Mouse (Mus musculus) MEL (cell line): ENCODE measurements around the gene Pnldc1. TPM values are rescaled to one million over a fixed set of nuclear protein-coding genes. Genes with fewer than 3 reads are reported as not detected.

Experiments
- DNase-seq: peaks from one replicate; pipeline ENCODE4 v3.0.0; 2011; ENCODE audit warnings: low read depth, low spot score
- H3K27ac ChIP-seq: 2 replicates; pipeline ENCODE4 v1.5.1; 2012; ENCODE audit warnings: low read depth, mild to moderate bottlenecking, control low read depth, low read length, moderate library complexity; ENCODE audit not compliant: control insufficient read depth
- H3K27me3 ChIP-seq, 2 experiments: fragments of 150-350 bp in 1 of 2; sonication (generic) in 1 of 2; 2 replicates each; pipeline ENCODE4 v1.6.1; 2012; ENCODE audit warnings: low read length in 2 of 2, mild to moderate bottlenecking in 2 of 2, improper control_type of control experiment in 1 of 2, moderate library complexity in 1 of 2; ENCODE audit not compliant: insufficient read depth in 2 of 2, control insufficient read depth in 1 of 2
- H3K36me3 ChIP-seq, 2 experiments: 2 replicates each; pipeline ENCODE4 v1.6.1; 2012 to 2014; ENCODE audit warnings: low read length in 2 of 2, improper control_type of control experiment in 1 of 2, inconsistent platforms in 1 of 2, mild to moderate bottlenecking in 1 of 2; ENCODE audit not compliant: insufficient read depth in 2 of 2, control insufficient read depth in 1 of 2
- H3K4me1 ChIP-seq, 2 experiments: fragments of 150-350 bp in 1 of 2; sonication (generic) in 1 of 2; 2 replicates each; pipeline ENCODE4 v1.6.1; 2012; ENCODE audit warnings: low read length in 2 of 2, improper control_type of control experiment in 1 of 2, mild to moderate bottlenecking in 1 of 2; ENCODE audit not compliant: insufficient read depth in 2 of 2, control insufficient read depth in 1 of 2
- H3K4me3 ChIP-seq, 2 experiments: fragments of 150-350 bp in 1 of 2; sonication (generic) in 1 of 2; 2 replicates each; pipeline ENCODE4 v1.5.1; 2012; ENCODE audit warnings: low read depth in 2 of 2, low read length in 2 of 2, mild to moderate bottlenecking in 2 of 2, moderate library complexity in 2 of 2, control low read depth in 1 of 2, improper control_type of control experiment in 1 of 2; ENCODE audit not compliant: control insufficient read depth in 1 of 2, insufficient read depth in 1 of 2
- H3K79me2 ChIP-seq: 2 replicates; pipeline ENCODE4 v1.6.1; 2012; ENCODE audit warnings: mild to moderate bottlenecking, low read length, moderate library complexity; ENCODE audit not compliant: control insufficient read depth, poor library complexity, insufficient read depth
- H3K9ac ChIP-seq: 2 replicates; pipeline ENCODE4 v1.6.1; 2012; ENCODE audit warnings: low read depth, mild to moderate bottlenecking, control low read depth, low read length, moderate library complexity; ENCODE audit not compliant: control insufficient read depth, poor library complexity, severe bottlenecking
- H3K9me3 ChIP-seq: fragments of 150-350 bp; sonication (generic); replicated peaks from 2 replicates; pipeline ENCODE4 v1.6.1; 2012; ENCODE audit warnings: mild to moderate bottlenecking, low read length, improper control_type of control experiment, moderate library complexity; ENCODE audit not compliant: insufficient read depth
- CHD1 ChIP-seq: IDR thresholded peaks from 2 replicates; pipeline ENCODE4 v1.6.1; 2012; ENCODE audit warnings: low read depth, mild to moderate bottlenecking, inconsistent platforms, low read length, improper control_type of control experiment
- CHD2 ChIP-seq: IDR thresholded peaks from 2 replicates; pipeline ENCODE4 v1.6.1; 2011; ENCODE audit warnings: low read length, improper control_type of control experiment
- CTCF ChIP-seq, 3 experiments: IDR thresholded peaks in 2 of 3; conservative IDR thresholded peaks in 1 of 3; 2 replicates each; pipeline ENCODE4 v1.5.1; 2011 to 2012; ENCODE audit warnings: low read length in 3 of 3, low read depth in 2 of 3, mild to moderate bottlenecking in 2 of 3, improper control_type of control experiment in 1 of 3, inconsistent platforms in 1 of 3, mixed read lengths in 1 of 3, moderate library complexity in 1 of 3; ENCODE audit not compliant: control insufficient read depth in 1 of 3, insufficient read depth in 1 of 3, poor library complexity in 1 of 3, severe bottlenecking in 1 of 3
- E2F4 ChIP-seq: IDR thresholded peaks from 2 replicates; pipeline ENCODE4 v1.6.1; 2011; ENCODE audit warnings: low read depth, low read length, improper control_type of control experiment, borderline replicate concordance
- GABPA ChIP-seq: IDR thresholded peaks from 2 replicates; pipeline ENCODE4 v1.6.1; 2012; ENCODE audit warnings: low read depth, mild to moderate bottlenecking, inconsistent platforms, low read length, improper control_type of control experiment, moderate library complexity
- GATA1 ChIP-seq: IDR thresholded peaks from 2 replicates; pipeline ENCODE4 v1.6.1; 2011; ENCODE audit warnings: low read depth, low read length, improper control_type of control experiment
- HCFC1 ChIP-seq: IDR thresholded peaks from 2 replicates; pipeline ENCODE4 v1.6.1; 2012; ENCODE audit warnings: low read depth, mild to moderate bottlenecking, inconsistent platforms, low read length, improper control_type of control experiment, moderate library complexity
- JUND ChIP-seq: IDR thresholded peaks from 2 replicates; pipeline ENCODE4 v1.6.1; 2011; ENCODE audit warnings: low read depth, mild to moderate bottlenecking, improper control_type of control experiment, low read length
- KAT2A ChIP-seq: conservative IDR thresholded peaks from 2 replicates; pipeline ENCODE4 v1.6.1; 2012; ENCODE audit warnings: low read depth, low read length, improper control_type of control experiment, inconsistent platforms
- MAX ChIP-seq: IDR thresholded peaks from 2 replicates; pipeline ENCODE4 v1.6.1; 2011; ENCODE audit warnings: low read length, improper control_type of control experiment
- MAZ ChIP-seq: IDR thresholded peaks from 2 replicates; pipeline ENCODE4 v1.6.1; 2012; ENCODE audit warnings: low read depth, mild to moderate bottlenecking, inconsistent platforms, low read length, improper control_type of control experiment
- MEF2A ChIP-seq: IDR thresholded peaks from 2 replicates; pipeline ENCODE4 v1.6.1; 2014; ENCODE audit warnings: low read depth, mild to moderate bottlenecking, inconsistent platforms, low read length, improper control_type of control experiment; ENCODE audit not compliant: poor library complexity, insufficient replicate concordance, severe bottlenecking; ENCODE audit errors: extremely low read depth
- MYB ChIP-seq: IDR thresholded peaks from 2 replicates; pipeline ENCODE4 v1.6.1; 2011; ENCODE audit warnings: mild to moderate bottlenecking, low read depth, low read length, improper control_type of control experiment
- NELFE ChIP-seq: IDR thresholded peaks from 2 replicates; pipeline ENCODE4 v1.6.1; 2011; ENCODE audit warnings: low read depth, low read length, improper control_type of control experiment
- NRF1 ChIP-seq: IDR thresholded peaks from 2 replicates; pipeline ENCODE4 v1.6.1; 2014; ENCODE audit warnings: low read depth, mild to moderate bottlenecking, inconsistent platforms, low read length, improper control_type of control experiment, moderate library complexity; ENCODE audit not compliant: poor library complexity, insufficient read depth, severe bottlenecking
- POLR2AphosphoS2 ChIP-seq: IDR thresholded peaks from 2 replicates; pipeline ENCODE4 v1.6.1; 2011; ENCODE audit warnings: low read length, improper control_type of control experiment
- POLR2AphosphoS5 ChIP-seq: IDR thresholded peaks from 2 replicates; pipeline ENCODE4 v1.6.1; 2012; ENCODE audit warnings: low read depth, borderline replicate concordance, mild to moderate bottlenecking, inconsistent platforms, low read length, moderate library complexity, mixed read lengths
- RCOR1 ChIP-seq: IDR thresholded peaks from 2 replicates; pipeline ENCODE4 v1.6.1; 2012; ENCODE audit warnings: low read depth, mild to moderate bottlenecking, inconsistent platforms, low read length, improper control_type of control experiment
- SMC3 ChIP-seq: IDR thresholded peaks from 2 replicates; pipeline ENCODE4 v1.6.1; 2011; ENCODE audit warnings: low read depth, low read length, improper control_type of control experiment
- TAL1 ChIP-seq: IDR thresholded peaks from 2 replicates; pipeline ENCODE4 v1.6.1; 2012; ENCODE audit warnings: mild to moderate bottlenecking, inconsistent platforms, low read length, moderate library complexity, mixed read lengths
- TBP ChIP-seq: IDR thresholded peaks from 2 replicates; pipeline ENCODE4 v1.8.0; 2011; ENCODE audit warnings: low read depth, low read length, improper control_type of control experiment
- TCF12 ChIP-seq: IDR thresholded peaks from 2 replicates; pipeline ENCODE4 v1.6.1; 2014; ENCODE audit warnings: low read depth, mild to moderate bottlenecking, inconsistent platforms, low read length, improper control_type of control experiment, moderate library complexity
- ZC3H11A ChIP-seq: IDR thresholded peaks from 2 replicates; pipeline ENCODE4 v1.6.1; 2012; ENCODE audit warnings: low read depth, mild to moderate bottlenecking, inconsistent platforms, low read length, improper control_type of control experiment
- ZNF384 ChIP-seq: IDR thresholded peaks from 2 replicates; pipeline ENCODE4 v1.6.1; 2012; ENCODE audit warnings: low read depth, mild to moderate bottlenecking, inconsistent platforms, low read length, improper control_type of control experiment
- polyA plus RNA-seq, 2 experiments: library from polyadenylated mRNA; stranded (reverse) in 1 of 2; unstranded in 1 of 2; fragments of >175 nt in 1 of 2; fragments of >200 nt in 1 of 2; gene quantifications; 2 replicates each; pipeline versions ENCODE4 v1.2.1 to v1.2.4; 2012; ENCODE audit warnings: low replicate concordance in 2 of 2, low read depth in 1 of 2; ENCODE audit not compliant: insufficient read length in 2 of 2, insufficient read depth in 1 of 2, missing spikeins in 1 of 2
- total RNA-seq: library from RNA; depleted of rRNA; stranded (reverse); fragments of 300-350 nt; gene quantifications from 2 replicates; pipeline ENCODE4 v1.2.3, GENCODE M21; 2012

Gene Pnldc1
- total and polyA plus RNA-seq, 3 experiments = 0.54 to 1.1 TPM; not detected in 1

DNA sequence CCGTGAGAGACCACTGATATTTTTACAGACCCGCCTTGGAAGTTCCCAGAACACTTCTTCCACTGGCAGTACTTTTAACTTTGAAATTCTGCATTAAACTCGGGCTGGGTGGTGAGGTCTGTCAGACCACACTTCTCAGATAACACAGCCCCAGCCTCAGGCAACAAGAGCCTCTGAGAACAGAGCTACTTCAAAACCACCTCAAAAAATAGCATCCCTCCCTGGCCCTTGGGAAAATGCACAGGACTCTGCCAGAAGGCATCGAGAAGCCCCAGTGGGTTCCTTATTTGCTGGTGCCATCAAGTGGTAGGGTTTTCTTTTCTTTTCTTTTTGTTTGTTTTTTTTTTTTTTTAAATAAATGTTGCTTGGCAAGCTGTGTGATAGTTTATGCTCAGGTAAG is 41.4 kb downstream of the Pnldc1 start (continued):
- no peak for TF ChIP-seq CHD1

DNA sequence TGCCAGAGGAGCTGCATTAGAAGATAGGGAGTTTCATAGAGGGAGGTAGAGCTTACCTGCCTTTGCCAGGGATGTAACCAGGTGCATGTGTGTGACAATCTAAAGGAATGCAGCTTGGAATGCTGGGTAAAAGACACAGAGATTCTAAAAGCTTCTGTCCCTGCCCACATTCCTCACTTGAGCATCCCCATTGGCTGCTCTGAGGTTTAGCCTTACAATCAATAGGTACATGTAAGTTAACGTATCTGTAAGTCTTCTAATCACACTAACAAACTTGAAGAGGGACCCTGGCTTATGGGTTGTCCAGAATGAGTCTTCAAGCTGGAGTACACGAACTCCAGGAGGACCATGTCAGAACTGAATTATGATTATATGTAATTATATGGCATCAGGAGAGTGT is 42.0 kb downstream of the Pnldc1 start, which contains the start of gene Mas1:
Gene Mas1 (minus strand): TSS at position 101 of the 400 bp plus-strand sequence.
- Histone ChIP-seq H3K4me3 (no peak within 1 kb of the TSS), H3K79me2 (no peaks in the 10 kb centered on the region), H3K27me3 (peaks cover 0 to 2% of the 10 kb centered on the region in 2 experiments; a peak in 2 of 4 replicates), H3K4me1 (no peaks in the 10 kb centered on the region), H3K36me3 (no peaks in the 10 kb centered on the region), H3K9ac (no peak within 1 kb of the TSS), H3K27ac (no peak within 1 kb of the TSS), H3K9me3 (no peaks in the 10 kb centered on the region)
- no peak for DNase-seq
- no peak for TF ChIP-seq TAL1
- TF ChIP-seq MYB = no peak
- no peak for TF ChIP-seq MAX
- TF ChIP-seq GABPA = no peak
- no peak for TF ChIP-seq POLR2AphosphoS2
- TF ChIP-seq JUND = no peak
- TF ChIP-seq CHD2 = no peak
- TF ChIP-seq POLR2AphosphoS5 = no peak
- no peak for TF ChIP-seq CHD1
- no peak for TF ChIP-seq RCOR1
- no peak for TF ChIP-seq ZNF384
- TF ChIP-seq NRF1 = no peak
- no peak for TF ChIP-seq TBP
- TF ChIP-seq NELFE = no peak

DNA sequence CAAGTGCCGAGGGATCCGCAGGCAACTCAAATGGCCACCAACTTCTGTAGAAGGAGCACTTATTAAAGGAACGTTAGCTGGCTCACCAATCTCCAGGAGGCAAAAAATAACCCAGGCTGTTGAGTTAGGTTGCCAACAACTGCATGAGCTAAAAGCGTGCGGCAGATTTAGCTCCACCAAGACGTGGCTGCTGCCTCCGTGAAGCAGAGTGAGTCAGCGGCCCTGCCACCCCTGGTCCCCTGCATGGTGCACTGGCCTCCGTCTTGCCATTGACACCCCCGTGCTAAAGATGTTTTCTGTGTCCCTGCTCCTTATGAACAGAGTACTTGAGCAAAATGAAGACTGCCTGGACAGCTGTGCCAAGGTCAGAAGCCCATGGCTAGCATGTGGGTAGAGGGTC is 43.2 kb downstream of the Pnldc1 start:
- no peak for TF ChIP-seq CTCF (IDR thresholded peaks at IDR 0.05 in 2 of 3, conservative IDR thresholded peaks at IDR 0.05 in 1 of 3; ENCODE audit: control insufficient read depth in 1 of 3, insufficient read depth in 1 of 3, low read depth in 2 of 3, low read length in 3 of 3, poor library complexity in 1 of 3, severe bottlenecking in 1 of 3)
- TF ChIP-seq SMC3 = no peak
- no peak for TF ChIP-seq HCFC1
- TF ChIP-seq POLR2AphosphoS2 = no peak
- TF ChIP-seq ZC3H11A = no peak
- TF ChIP-seq GATA1 = no peak
- no peak for TF ChIP-seq POLR2AphosphoS5
- TF ChIP-seq KAT2A = no peak
- no peak for TF ChIP-seq TCF12
- no peak for TF ChIP-seq E2F4
- TF ChIP-seq CHD2 = no peak
- TF ChIP-seq MAZ = no peak
- no peak for TF ChIP-seq TBP
- no peak for TF ChIP-seq MEF2A
- peaks cover 0 to 2% of the 10 kb centered on the region in 2 experiments; a peak in 2 of 4 replicates for H3K27me3 ChIP-seq
- DNase-seq = no peak

More for the DNA sequence above, 43.2 kb downstream of the Pnldc1 start:
- no peak overlapping the region for H3K27ac ChIP-seq
- no peaks in the 10 kb centered on the region for H3K4me1 ChIP-seq
- no peak overlapping the region for H3K4me3 ChIP-seq
- no peak overlapping the region for H3K9ac ChIP-seq
- H3K9me3 ChIP-seq = no peaks in the 10 kb centered on the region
- no peaks in the 10 kb centered on the region for H3K79me2 ChIP-seq
- no peaks in the 10 kb centered on the region for H3K36me3 ChIP-seq
